Mouse (Mus musculus) intestine, embryonic 14.5 days (tissue): ENCODE measurements around the gene Omt2b. TPM values are rescaled to one million over a fixed set of nuclear protein-coding genes. Genes with fewer than 3 reads are reported as not detected.
"Not testable (repeated sequence)": the region's sequence is repeated elsewhere in the genome, so short reads cannot be mapped to it uniquely, and the experiment has no call there.

Source experiments
- ATAC-seq: fragments of 200-750 bp; cut with Nextera tagmentation; replicated peaks from 2 replicates; pipeline ENCODE4 v1.8.0; 2017; ENCODE audit warnings: low read depth, moderate number of reproducible peaks, moderate TSS enrichment, moderate library complexity; ENCODE audit not compliant: low FRiP score, low TSS enrichment
- DNase-seq: peaks from one replicate; pipeline ENCODE4 v3.0.0-alpha.2; 2018; ENCODE audit warnings: low spot score
- H3K27ac ChIP-seq: fragments of 300-500 bp; sonication (generic); 2 replicates; pipeline ENCODE4 v1.5.1; 2014; ENCODE audit warnings: low read depth, mild to moderate bottlenecking, control low read depth
- H3K27me3 ChIP-seq: fragments of 300-500 bp; sonication (generic); replicated peaks from 2 replicates; pipeline ENCODE4 v1.6.1; 2014; ENCODE audit warnings: low read length, control low read depth; ENCODE audit not compliant: control insufficient read depth, insufficient read depth
- H3K36me3 ChIP-seq: fragments of 300-500 bp; sonication (generic); 2 replicates; pipeline ENCODE4 v1.6.1; 2014; ENCODE audit warnings: low read length, control low read depth; ENCODE audit not compliant: control insufficient read depth, insufficient read depth
- H3K4me1 ChIP-seq: fragments of 300-500 bp; sonication (generic); replicated peaks from 2 replicates; pipeline ENCODE4 v1.6.1; 2014; ENCODE audit warnings: low read length, control low read depth, mixed read lengths; ENCODE audit not compliant: control insufficient read depth, insufficient read depth
- H3K4me2 ChIP-seq: fragments of 300-500 bp; sonication (generic); 2 replicates; pipeline ENCODE4 v1.6.1; 2014; ENCODE audit warnings: low read length
- H3K4me3 ChIP-seq: fragments of 300-500 bp; sonication (generic); 2 replicates; pipeline ENCODE4 v1.5.1; 2014; ENCODE audit warnings: low read depth, low read length, control low read depth, mixed read lengths
- H3K9ac ChIP-seq: fragments of 300-500 bp; sonication (generic); 2 replicates; pipeline ENCODE4 v1.6.1; 2014; ENCODE audit warnings: mild to moderate bottlenecking, low read length
- H3K9me3 ChIP-seq: fragments of 300-500 bp; sonication (generic); 2 replicates; pipeline ENCODE4 v1.6.1; 2016; ENCODE audit warnings: low read length, control low read depth; ENCODE audit not compliant: control insufficient read depth
- WGBS: fragments of 180-500 bp; shearing (Covaris S2); extraction: QIAGEN DNeasy Blood & Tissue Kit; methylation state at CpG from one replicate; pipeline ENCODE4 v1.1.7; 2014; 5-methylcytosine and 5-hydroxymethylcytosine counted together
- polyA plus RNA-seq: library from polyadenylated mRNA; unstranded; fragments of >200 nt; fragmentation: Nextera tagmentation; extraction: Ambion mirVana; gene quantifications from 2 replicates; pipeline ENCODE4 v1.2.1, GENCODE M21; 2014

Omt2b gene
- polyA plus RNA-seq = not detected in 2 replicates

DNA sequence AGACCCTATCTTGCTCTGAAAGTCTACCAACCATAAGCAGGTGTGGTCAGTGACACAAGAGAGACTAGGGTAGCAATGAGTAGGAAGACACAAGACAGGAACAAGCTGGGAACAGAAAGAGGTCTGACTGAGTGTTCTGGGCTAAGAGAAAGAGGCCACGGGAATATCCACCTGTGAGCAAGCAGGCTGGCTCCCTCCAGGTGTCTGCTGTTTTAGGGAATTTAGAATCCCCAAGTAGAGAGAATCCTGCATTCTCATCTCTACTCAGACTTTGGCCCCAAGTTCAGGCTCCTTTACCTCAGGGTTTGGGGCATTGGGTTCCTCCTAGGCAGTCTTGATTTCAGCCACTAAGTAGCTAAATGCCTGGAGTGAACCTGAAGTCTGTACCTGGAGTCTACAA lies at the start of gene Omt2b:
TSS of gene Omt2b (plus strand) at position 301 of the 400 bp plus-strand sequence.
- H3K4me3 ChIP-seq, DNase-seq, H3K27me3 ChIP-seq, ATAC-seq, H3K27ac ChIP-seq, H3K9me3 ChIP-seq, H3K4me2 ChIP-seq, H3K4me1 ChIP-seq, H3K9ac ChIP-seq, H3K36me3 ChIP-seq: not testable (repeated sequence)
- WGBS = 80% methylated on average over 1 of the region's 1 CpGs

DNA sequence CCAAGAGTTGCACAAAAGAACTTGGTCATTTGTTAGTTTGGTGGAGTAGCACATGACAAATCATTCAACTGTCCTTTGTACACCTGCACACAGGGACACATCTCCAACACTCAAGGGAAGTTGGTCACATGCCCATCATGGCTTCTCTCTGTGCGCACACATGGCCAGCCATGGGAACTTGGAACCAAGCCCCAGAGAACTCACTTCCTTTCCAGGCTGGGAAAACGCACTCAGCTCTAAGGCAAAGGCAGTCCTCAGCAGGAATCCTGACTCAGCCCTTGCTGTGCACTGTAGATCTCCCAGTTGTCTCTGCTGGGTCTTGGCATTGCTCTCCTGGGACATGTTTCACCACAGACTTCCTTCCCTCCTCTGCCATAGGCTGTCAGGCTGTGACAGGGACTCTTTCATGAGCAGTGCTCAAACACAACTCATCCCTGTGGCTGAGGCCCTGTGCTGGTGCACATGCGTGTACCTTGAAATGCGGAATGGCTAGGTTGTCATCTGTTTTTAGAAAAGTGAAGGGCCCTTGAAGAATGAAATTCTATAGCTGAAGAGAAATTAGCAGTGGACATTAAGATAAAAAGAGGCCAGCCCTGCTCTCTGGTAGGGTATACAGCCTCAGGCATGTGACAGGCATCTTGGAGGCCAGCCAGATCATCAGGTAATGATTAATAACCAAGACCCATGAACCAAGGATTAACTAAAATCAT lies 45.2 kb upstream of the Omt2b start:
- not testable (repeated sequence) for DNase-seq, H3K4me3 ChIP-seq, H3K4me1 ChIP-seq, H3K27ac ChIP-seq, H3K9me3 ChIP-seq, H3K9ac ChIP-seq, H3K27me3 ChIP-seq, H3K36me3 ChIP-seq, H3K4me2 ChIP-seq
- 81% methylated on average over 4 of the region's 4 CpGs for WGBS
- ATAC-seq = peak; percentile 78

DNA sequence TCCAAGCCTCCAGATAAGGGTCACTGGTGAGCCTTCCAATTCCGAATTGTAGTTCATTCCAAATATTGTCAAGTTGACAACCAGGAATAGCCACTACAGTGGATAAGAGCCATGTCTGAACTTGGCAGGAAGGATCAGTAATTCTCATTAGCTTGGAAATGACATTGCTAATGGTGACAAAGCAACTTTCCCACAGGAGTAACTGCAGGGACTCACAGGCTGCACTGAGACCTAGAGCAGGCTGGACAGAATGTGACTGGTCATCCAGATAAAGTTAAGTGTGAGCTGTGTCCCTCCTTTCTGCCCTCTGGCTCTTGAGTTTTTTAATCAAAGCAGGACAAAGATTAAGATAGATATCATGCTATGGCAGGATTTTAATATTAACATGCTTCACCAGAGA lies 38.3 kb upstream of the Omt2b start:
- not testable (repeated sequence) for H3K4me2 ChIP-seq, H3K27ac ChIP-seq, H3K27me3 ChIP-seq, H3K4me1 ChIP-seq, ATAC-seq, DNase-seq, H3K9me3 ChIP-seq, H3K36me3 ChIP-seq, H3K9ac ChIP-seq, H3K4me3 ChIP-seq
- 57% methylated on average over 1 of the region's 1 CpGs for whole genome bisulfite sequencing

DNA sequence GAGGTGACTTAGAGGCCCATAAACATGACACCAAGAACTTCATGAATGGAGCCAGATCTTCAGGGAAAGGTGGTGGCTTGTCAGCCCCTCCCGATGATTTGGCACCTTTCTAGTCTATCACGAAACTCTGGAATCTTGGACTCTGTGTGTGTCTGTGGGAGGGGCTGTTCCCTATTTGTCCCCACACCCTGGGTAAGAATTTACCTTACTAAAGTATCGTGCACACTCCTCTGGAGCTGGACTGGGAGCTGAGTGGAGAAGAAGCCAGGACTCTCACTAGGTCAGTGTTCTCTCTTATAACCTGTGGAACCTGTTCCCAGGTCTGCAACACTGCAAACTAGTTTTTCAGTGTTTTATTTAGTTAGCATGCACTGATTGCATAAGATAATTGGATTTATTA lies 37.7 kb upstream of the Omt2b start, which contains the start of gene Gm10639:
TSS of gene Gm10639 (plus strand) at position 201 of the 400 bp plus-strand sequence.
- not testable (repeated sequence) for H3K4me1 ChIP-seq, H3K4me3 ChIP-seq, H3K27ac ChIP-seq, DNase-seq, H3K4me2 ChIP-seq, H3K9me3 ChIP-seq, ATAC-seq, H3K36me3 ChIP-seq, H3K9ac ChIP-seq, H3K27me3 ChIP-seq
- 77% methylated on average over 3 of the region's 3 CpGs for WGBS

DNA sequence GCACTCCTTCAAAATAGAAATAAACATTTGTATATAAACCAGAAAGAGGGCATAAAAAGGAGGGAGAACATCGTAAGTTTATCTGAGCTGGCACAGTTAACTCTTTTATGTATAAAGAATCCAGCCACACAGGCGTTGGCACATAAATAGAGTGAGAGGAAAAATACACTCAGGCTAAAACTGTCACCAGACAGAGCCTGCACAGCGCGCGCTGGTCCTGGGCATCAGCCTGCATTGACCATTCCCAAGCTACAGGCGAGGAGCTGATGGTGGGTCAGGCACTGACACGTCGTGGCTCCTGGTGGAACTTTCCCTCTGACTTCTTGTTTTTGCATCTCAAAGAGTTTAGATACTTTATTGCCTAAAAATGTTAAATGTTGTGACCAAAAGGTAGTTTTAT lies 34.9 kb upstream of the Omt2b start:
- ATAC-seq = not testable (repeated sequence)

DNA sequence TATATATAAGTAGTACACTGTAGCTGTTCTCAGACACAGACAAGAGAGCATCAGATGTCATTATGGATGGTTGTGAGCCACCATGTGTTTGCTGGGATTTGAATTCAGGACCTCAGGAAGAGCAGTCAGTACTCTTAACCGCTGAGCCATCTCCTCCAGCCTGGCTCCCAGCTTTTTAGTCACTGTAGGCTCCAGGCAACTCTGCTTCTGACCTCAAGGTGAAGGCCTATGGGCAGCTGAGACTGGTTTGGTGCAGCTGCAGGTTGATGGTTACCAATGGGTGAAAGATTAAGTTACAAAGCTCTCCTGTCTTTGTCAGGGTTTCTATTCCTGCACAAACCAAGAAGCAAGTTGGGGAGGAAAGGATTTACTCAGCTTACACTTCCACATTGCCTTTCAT lies 33.7 kb upstream of the Omt2b start:
- not testable (repeated sequence) for H3K9me3 ChIP-seq, H3K4me2 ChIP-seq, DNase-seq, H3K36me3 ChIP-seq, H3K4me3 ChIP-seq, H3K27me3 ChIP-seq, H3K27ac ChIP-seq, H3K9ac ChIP-seq, ATAC-seq, H3K4me1 ChIP-seq
- WGBS = 86% methylated on average over 1 of the region's 1 CpGs

More for the DNA sequence above, 34.9 kb upstream of the Omt2b start:
- H3K9me3 ChIP-seq, H3K4me1 ChIP-seq, H3K36me3 ChIP-seq, DNase-seq, H3K4me2 ChIP-seq, H3K4me3 ChIP-seq, H3K27me3 ChIP-seq, H3K27ac ChIP-seq, H3K9ac ChIP-seq: not testable (repeated sequence)
- WGBS = 73% methylated on average over 8 of the region's 8 CpGs

DNA sequence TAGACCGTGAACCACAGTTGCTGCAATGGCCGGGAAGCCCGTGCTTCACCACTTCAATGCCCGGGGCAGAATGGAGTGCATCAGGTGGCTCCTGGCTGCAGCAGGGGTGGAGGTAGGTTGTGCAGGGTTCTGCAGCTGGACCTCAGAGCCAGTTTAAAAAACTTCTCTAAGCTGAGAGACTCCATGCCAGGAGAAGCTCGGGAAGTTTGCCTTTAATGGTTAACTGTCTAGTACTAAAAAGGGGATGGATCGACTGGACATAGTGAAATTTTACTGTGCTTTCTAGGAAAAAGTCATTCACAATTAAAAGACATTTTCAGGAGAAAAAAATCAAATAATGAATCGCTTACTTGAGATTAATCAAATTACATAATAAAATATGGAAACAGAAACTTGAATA lies 32.6 kb upstream of the Omt2b start:
- H3K27me3 ChIP-seq, H3K36me3 ChIP-seq, H3K27ac ChIP-seq, H3K4me1 ChIP-seq, H3K9me3 ChIP-seq, DNase-seq, H3K4me3 ChIP-seq, H3K4me2 ChIP-seq, ATAC-seq, H3K9ac ChIP-seq: not testable (repeated sequence)
- WGBS = 77% methylated on average over 5 of the region's 7 CpGs

DNA sequence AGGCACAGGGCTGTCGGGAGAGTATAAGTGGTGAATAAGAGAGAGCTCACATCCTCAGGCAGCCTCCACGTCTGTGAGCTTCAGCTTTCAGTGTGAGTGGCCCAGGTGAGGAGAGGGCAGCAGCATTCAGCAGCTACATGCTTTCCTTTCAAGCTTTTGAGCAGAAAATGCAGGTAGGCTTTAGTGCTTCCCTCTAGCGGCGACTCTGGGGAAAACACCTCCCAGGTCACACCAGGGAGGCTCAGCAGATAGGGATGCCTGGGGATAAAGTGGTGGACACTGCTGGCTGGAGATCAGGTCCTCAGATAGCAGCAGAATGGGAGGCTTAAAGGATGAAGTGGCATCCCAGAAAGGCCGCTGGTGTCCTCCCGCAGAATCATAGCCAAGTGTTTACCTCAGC lies 31.3 kb upstream of the Omt2b start:
- ATAC-seq = 0 out of 2 replicates have a peak, but pooled peaks have one; percentile 50
- not testable (repeated sequence) for H3K4me2 ChIP-seq
- DNase-seq = peak; percentile 87

DNA sequence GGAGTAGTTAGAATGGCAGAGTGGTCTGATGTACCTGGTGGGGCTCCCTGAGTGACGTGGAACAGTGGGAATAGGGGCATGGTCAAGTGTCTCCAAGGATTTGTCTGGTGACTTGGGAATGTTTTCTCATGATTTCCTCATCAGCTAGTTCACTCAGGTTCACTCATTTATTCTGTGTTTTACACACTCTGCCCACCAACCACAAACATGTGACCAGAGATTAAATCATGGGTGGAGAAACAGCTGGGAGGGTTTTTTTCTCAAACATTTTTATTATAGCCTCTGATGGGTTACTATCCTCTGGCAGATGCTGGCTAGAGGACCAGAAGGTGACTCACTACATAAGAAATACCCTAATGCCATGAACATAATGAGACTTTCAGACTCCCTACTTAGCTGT lies 29.2 kb upstream of the Omt2b start:
- Histone ChIP-seq H3K9ac (no peak overlapping the region), H3K4me3 (no peak overlapping the region), H3K4me2 (no peak overlapping the region), H3K27me3 (no peaks in the 10 kb centered on the region), H3K36me3 (no peaks in the 10 kb centered on the region), H3K4me1 (no peaks in the 10 kb centered on the region), H3K9me3 (no peaks in the 10 kb centered on the region), H3K27ac (no peak overlapping the region)
- no peak for ATAC-seq
- WGBS = 88% methylated on average over 1 of the region's 1 CpGs
- DNase-seq = no peak

More for the DNA sequence above, 31.3 kb upstream of the Omt2b start:
- not testable (repeated sequence) for H3K9ac ChIP-seq, H3K27ac ChIP-seq, H3K9me3 ChIP-seq, H3K4me1 ChIP-seq, H3K27me3 ChIP-seq, H3K4me3 ChIP-seq, H3K36me3 ChIP-seq
- WGBS = 13% methylated on average over 6 of the region's 6 CpGs
